Mouse (Mus musculus) embryonic fibroblast, embryonic 13.5 days (primary cell): ENCODE data around the gene C3ar1. TPM values are rescaled to one million over a fixed set of nuclear protein-coding genes. Genes with fewer than 3 reads are reported as not detected.

ENCODE experiments used
- H3K27ac ChIP-seq: 2 replicates; pipeline ENCODE4 v1.5.1; 2012; ENCODE audit warnings: low read length, control low read depth, inconsistent platforms; ENCODE audit not compliant: insufficient read depth
- H3K4me1 ChIP-seq: 2 replicates; pipeline ENCODE4 v1.6.1; 2011; ENCODE audit warnings: low read length; ENCODE audit not compliant: control insufficient read depth, insufficient read depth
- H3K4me3 ChIP-seq: 2 replicates; pipeline ENCODE4 v1.5.1; 2011; ENCODE audit warnings: mild to moderate bottlenecking, control low read depth, low read length; ENCODE audit not compliant: insufficient read depth
- CTCF ChIP-seq: IDR thresholded peaks from 2 replicates; pipeline ENCODE4 v1.5.1; 2011; ENCODE audit warnings: mild to moderate bottlenecking, control low read depth, low read length, moderate library complexity, borderline replicate concordance; ENCODE audit not compliant: insufficient read depth
- POLR2A ChIP-seq: IDR thresholded peaks from 2 replicates; pipeline ENCODE4 v1.6.1; 2011; ENCODE audit warnings: low read depth, mild to moderate bottlenecking, control low read depth, low read length, moderate library complexity
- polyA plus RNA-seq: library from polyadenylated mRNA; stranded (reverse); fragments of >200 nt; gene quantifications from 2 replicates; pipeline ENCODE4 v1.2.4, GENCODE M21; 2011; ENCODE audit warnings: low read depth; ENCODE audit not compliant: missing spikeins, insufficient read length

The C3ar1 gene
- polyA plus RNA-seq: 1.3 and 2.3 TPM in 2 replicates

DNA sequence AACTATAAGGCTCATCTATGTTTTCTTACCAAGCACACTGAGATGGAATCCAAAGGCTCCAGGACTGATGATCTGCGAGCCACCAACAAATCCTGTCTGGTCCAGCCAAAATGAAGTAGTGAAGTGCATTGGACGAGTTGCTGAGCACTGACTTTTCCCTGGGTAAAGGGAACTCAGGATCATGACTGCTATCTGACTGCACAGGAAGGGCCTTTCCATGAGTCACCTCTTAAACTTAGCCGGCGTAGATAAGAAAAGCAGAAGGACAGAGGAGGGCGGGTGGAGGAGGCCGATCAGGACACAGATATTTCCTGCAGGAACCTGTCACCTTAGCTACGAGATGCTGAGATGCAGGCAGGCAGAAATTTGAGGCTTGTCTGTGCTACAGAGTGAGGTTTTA lies at the start of gene C3ar1:
C3ar1 (minus strand) TSS at position 207 of the 400 bp plus-strand sequence.
- TF ChIP-seq POLR2A: no peak
- no peak for TF ChIP-seq CTCF

DNA sequence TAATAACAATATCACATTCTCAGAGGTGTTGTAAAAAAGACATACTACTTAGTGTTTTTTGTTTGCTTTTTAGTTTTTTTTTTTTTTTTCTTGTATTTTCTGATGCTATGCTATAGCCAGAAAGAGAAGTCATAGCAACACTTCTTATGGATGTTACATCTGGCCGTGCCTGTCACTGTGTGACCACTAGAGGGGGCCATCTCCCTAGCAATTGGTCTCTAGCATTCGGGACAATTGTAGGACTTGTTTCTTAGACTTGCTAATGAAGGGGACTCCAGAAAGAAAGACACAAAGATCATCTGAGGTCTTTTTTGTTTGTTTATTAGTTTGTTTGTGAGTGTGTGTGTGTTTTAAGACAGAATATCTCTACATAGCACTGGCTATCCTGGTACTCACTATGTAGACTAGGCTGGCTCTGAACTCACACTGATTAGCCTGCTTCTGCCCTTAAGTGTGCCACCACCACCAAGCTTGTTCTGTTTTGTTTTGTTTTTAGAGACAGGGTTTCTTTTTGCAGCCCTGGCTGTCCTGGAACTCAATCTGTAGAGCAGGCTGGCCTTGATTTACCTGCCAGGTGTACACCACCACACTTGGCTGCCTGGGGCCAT lies 36.6 kb upstream of the C3ar1 start:
- peak; percentile 56; the same call in 1 of the 2 replicates for TF ChIP-seq CTCF
- no peak for TF ChIP-seq POLR2A
- H3K4me3 ChIP-seq: no peak overlapping the region
- no peak overlapping the region for H3K27ac ChIP-seq
- no peaks in the 10 kb centered on the region for H3K4me1 ChIP-seq

More for the DNA sequence above, at the start of gene C3ar1:
- H3K4me1 ChIP-seq: peaks cover 5% of the 10 kb centered on the region
- H3K4me3 ChIP-seq: no peak within 1 kb of the TSS
- peak within 1 kb of the TSS; percentile 16; the same call in 1 of the 2 replicates for H3K27ac ChIP-seq

DNA sequence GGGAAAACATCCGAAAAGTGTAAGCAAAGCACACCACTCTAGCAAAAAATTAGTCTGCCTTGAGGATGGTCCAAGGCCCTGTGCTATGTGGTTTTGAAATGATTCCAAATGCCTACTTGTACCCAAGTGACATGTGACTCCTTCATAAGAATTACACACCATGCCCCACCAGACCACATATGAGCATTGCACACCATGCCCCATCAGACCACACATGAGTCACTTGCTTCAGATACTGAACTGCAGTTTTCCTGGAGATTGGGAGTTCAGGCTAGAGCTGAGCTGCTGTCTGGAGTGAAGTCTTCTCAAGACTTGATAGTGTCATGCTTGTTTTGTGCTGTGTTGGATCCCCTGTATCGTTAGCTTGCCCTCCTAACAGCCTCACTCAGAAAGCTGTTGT lies 33.6 kb upstream of the C3ar1 start:
- Histone ChIP-seq H3K27ac (no peak overlapping the region), H3K4me3 (no peak overlapping the region), H3K4me1 (no peaks in the 10 kb centered on the region)
- TF ChIP-seq CTCF (no peak), POLR2A (no peak)

DNA sequence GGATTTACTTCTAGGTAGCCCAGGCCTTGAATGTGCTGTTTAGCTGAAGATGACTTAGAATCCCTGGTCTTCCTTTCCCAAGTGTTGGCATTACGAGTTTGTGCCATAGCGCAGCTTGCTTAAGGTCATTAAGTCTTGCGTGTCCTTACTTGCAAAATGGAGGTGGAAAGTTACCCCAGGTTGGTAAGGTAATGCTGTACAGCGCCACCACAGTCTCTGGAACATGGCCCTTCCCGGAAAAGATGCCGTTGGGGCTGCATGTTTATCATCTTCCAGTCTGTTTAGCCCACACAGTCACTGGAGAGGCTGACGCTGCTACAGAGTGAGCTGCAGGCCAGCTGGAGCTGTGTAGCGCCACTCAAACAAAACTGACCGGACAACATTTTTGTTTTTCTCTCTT lies 27.6 kb upstream of the C3ar1 start:
- no peaks in the 10 kb centered on the region for H3K4me1 ChIP-seq
- no peak for TF ChIP-seq CTCF
- TF ChIP-seq POLR2A: no peak
- H3K4me3 ChIP-seq: no peak overlapping the region
- no peak overlapping the region for H3K27ac ChIP-seq

DNA sequence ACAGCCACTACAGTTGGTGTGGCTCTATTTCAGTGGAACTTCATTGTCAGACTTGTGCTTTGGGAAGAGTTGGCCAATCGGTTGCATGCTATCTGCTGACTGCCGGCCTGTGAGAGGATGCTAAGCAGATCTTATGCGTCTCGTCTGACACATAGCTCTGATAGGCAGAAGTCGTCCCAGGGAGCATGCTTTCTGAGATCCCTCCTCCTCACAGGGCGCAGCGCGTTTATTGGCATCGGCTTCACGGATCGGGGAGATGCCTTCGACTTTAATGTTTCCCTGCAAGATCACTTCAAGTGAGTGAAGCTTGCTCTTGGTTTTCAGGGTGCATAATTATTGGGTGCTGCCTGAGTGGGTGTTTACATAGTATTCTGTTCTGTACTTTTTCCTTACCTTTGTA lies 25.3 kb upstream of the C3ar1 start:
- Histone ChIP-seq H3K27ac (no peak overlapping the region), H3K4me3 (no peak overlapping the region), H3K4me1 (no peaks in the 10 kb centered on the region)
- TF ChIP-seq CTCF (no peak), POLR2A (no peak)

DNA sequence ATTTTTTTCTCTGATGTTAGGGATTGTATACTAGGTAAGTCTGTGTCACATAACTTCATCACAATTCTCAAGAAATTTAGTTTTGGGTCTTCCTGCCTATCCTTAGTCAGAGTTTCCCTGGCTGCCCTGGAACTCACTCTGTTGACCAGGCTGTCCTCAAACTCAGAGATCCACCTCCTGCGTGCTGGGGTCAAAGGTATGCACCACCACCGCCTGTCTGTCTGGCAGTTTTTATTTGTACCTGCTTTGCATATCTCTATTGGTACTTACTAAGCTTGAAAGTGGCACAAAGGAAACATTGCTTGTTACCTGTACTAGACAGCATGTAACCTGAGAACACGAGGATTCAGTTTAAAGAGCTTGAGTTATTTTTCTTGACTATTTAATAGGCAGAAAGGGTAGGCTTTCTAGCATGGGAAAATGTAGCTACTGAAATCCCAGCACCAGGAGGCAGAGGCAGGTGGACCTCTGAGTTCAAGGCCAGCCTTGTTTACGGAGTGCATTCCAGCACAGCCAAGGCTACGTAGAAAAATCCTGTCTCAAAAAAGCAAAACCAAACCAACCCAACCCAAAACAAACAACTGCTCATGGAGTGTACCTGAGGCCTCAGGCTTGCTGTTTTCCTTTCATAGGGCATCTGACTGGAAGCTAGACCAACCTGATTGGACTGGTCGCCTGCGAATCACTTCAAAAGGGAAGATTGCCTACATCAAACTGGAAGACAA lies 24.0 kb upstream of the C3ar1 start:
- TF ChIP-seq CTCF (no peak), POLR2A (no peak)
- Histone ChIP-seq H3K4me1 (no peaks in the 10 kb centered on the region; the same call in 1 of the 2 replicates), H3K4me3 (no peak overlapping the region), H3K27ac (no peak overlapping the region)

DNA sequence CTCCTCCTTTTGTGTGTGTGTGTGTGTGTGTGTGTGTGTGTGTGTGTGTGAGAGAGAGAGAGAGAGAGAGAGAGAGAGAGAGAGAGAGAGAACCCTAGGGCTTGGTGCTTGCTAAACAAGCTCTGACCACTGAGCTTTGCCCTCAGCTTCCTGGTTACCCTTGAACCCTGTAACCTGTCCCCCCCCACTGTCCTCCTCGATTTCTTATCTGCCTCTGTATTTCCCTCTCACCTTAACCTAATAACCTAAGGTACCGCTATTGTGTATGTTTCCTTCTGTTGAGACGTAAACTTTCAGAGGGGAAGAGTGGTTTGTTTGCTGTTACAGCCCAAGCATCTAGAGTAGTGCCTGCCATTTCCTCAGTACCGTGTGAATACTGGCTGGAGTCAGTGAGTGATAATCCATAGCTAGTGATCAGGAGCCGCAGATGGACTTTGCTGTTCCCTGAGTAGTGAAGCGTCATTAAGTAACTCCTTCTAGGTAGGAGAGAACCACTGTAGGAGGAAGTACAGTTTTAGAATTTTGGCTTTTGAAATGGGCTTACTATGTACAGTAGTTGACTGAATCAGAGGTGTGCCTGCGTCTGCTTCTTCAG lies 23.3 kb upstream of the C3ar1 start:
- Histone ChIP-seq H3K4me1 (no peaks in the 10 kb centered on the region; the same call in 1 of the 2 replicates), H3K27ac (no peak overlapping the region), H3K4me3 (no peak overlapping the region)
- TF ChIP-seq POLR2A (no peak), CTCF (no peak)

DNA sequence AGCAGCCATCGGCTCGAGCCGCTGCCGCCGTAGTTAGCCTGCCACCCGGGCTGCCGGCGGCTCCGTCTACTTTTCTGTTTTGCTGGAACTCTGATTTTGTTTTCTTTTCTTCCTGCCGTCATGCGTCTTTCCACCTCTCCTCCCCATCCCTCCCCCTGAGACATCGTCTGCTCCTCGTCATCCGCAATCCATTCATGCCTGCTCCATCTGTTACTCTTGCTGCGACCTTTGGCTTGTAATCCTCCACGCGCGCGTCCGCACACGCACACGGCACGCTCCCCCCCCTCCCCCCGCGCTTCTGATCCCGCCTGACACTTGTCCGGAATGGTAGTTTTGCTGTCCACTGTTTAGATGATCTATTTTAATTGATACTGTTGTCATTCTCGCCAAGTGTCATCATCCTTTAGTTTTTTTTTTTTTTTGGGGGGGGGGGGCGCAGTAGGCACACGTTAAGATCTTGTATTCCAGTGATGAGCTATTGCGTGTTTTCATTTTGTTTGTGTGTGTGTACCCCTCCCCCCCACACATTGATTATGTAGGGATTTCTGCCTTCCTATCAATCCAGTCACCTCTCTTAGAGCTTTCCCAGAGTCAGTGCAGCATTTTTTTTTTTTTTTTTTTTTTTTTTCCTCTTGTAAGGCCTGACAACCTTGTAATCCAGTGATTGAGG lies 18.9 kb upstream of the C3ar1 start:
- Histone ChIP-seq H3K4me3 (peak overlapping the region; percentile 99), H3K4me1 (peaks cover 3% of the 10 kb centered on the region; the same call in 1 of the 2 replicates), H3K27ac (peak overlapping the region; percentile 78)
- TF ChIP-seq CTCF (no peak), POLR2A (no peak; the same call in 1 of the 2 replicates)

DNA sequence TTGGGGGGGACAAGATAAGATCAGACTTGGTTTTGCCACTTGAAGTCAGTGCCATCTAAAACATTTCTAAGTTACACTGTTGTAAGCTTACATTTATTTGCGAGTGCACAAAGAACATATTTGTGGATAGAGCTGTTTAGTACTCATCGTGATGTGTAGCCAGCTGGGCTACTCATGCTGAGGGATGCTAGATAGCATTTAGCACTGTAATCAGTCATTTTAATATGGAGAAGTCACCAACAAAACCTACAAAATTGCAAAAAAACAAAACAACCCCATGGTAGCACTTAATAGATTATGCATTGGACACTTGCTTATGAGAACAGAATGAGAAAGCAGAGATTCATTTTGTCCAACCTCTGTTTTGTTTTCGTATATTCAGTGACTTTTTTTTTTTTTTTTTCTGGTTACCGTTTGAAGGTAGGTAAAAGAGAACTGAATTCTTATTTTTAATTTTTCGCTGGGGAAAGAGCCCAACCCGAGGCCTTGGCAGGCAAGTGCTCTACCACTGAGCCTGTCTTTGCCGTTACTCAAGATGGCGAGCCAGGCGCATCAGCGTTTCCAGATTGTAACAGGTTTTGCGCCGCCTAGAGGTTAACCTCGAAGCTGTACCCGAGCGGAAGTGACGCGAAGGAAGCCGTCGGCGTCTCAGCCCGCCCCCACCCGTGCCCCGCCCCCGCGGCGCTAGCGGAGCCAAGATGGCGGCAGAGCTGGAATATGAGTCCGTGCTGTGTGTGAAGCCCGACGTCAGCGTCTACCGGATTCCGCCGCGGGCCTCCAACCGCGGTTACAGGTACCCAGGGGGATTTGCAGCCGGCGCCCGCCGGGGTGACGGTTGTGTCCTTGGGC lies 18.1 kb upstream of the C3ar1 start, which contains the start of gene Necap1:
Necap1 (plus strand) TSS at position 604 of the 849 bp plus-strand sequence.
- peaks cover 5% of the 10 kb centered on the region for H3K4me1 ChIP-seq
- TF ChIP-seq POLR2A (peak; percentile 82), CTCF (peak; percentile 75; the same call in 1 of the 2 replicates)

More for the DNA sequence above, 18.1 kb upstream of the C3ar1 start, which contains the start of gene Necap1:
- Histone ChIP-seq H3K4me3 (peak within 1 kb of the TSS; percentile 99), H3K27ac (peak within 1 kb of the TSS; percentile 78)
